Mouse (Mus musculus) G1E (cell line): Measurements from ENCODE around the gene Vps33b.

Source experiments
- CTCF ChIP-seq: IDR thresholded peaks from 2 replicates; pipeline ENCODE4 v1.5.1; 2012; ENCODE audit warnings: low read depth, low read length, inconsistent platforms, mixed read lengths
- GATA1 ChIP-seq: IDR thresholded peaks from 2 replicates; pipeline ENCODE4 v1.6.1; 2012; ENCODE audit warnings: borderline replicate concordance, low read length, inconsistent platforms, mixed read lengths
- GATA2 ChIP-seq: IDR thresholded peaks from 2 replicates; pipeline ENCODE4 v1.6.1; 2012; ENCODE audit warnings: low read depth, low read length, inconsistent platforms, borderline replicate concordance
- POLR2AphosphoS5 ChIP-seq: IDR thresholded peaks from 2 replicates; pipeline ENCODE4 v1.6.1; 2012; ENCODE audit warnings: low read depth, low read length, inconsistent platforms; ENCODE audit not compliant: insufficient replicate concordance
- TAL1 ChIP-seq: conservative IDR thresholded peaks from 2 replicates; pipeline ENCODE4 v1.6.1; 2012; ENCODE audit warnings: low read depth, low read length, inconsistent platforms, mixed read lengths

- no peak for TF ChIP-seq CTCF
- TF ChIP-seq TAL1, result no peak
- no peak for TF ChIP-seq GATA1
- no peak for TF ChIP-seq POLR2AphosphoS5
- no peak for TF ChIP-seq GATA2
Measured at GRCm38 (mm10) chr7:80280998-80281397, 11.5 kb downstream of the Vps33b start.
